Mouse (Mus musculus) ES-Bruce4 (cell line): ENCODE data around the gene E130114P18Rik. TPM values are rescaled to one million over a fixed set of nuclear protein-coding genes. Genes with fewer than 3 reads are reported as not detected.

Source experiments
- H3K27ac ChIP-seq: 2 replicates; pipeline ENCODE4 v1.5.1; 2012; ENCODE audit warnings: low read length, inconsistent platforms; ENCODE audit not compliant: insufficient read depth
- H3K27me3 ChIP-seq: 2 replicates; pipeline ENCODE4 v1.6.1; 2012; ENCODE audit warnings: mild to moderate bottlenecking, low read length, inconsistent platforms; ENCODE audit not compliant: control insufficient read depth, poor library complexity, insufficient read depth, severe bottlenecking
- H3K36me3 ChIP-seq: 2 replicates; pipeline ENCODE4 v1.6.1; 2012; ENCODE audit warnings: inconsistent platforms, mild to moderate bottlenecking, low read length, moderate library complexity; ENCODE audit not compliant: control insufficient read depth, poor library complexity, insufficient read depth, severe bottlenecking
- H3K4me1 ChIP-seq: one replicate; pipeline ENCODE4 v1.8.1; 2011; ENCODE audit warnings: low read length; ENCODE audit not compliant: control insufficient read depth, insufficient read depth
- H3K4me3 ChIP-seq: 2 replicates; pipeline ENCODE4 v1.5.1; 2011; ENCODE audit warnings: low read depth, mild to moderate bottlenecking, low read length
- H3K9ac ChIP-seq: 2 replicates; pipeline ENCODE4 v1.6.1; 2012; ENCODE audit warnings: low read depth, mild to moderate bottlenecking, inconsistent platforms; ENCODE audit not compliant: poor library complexity, severe bottlenecking
- H3K9me3 ChIP-seq: replicated peaks from 2 replicates; pipeline ENCODE4 v1.6.1; 2012; ENCODE audit warnings: mild to moderate bottlenecking, low read length, inconsistent platforms; ENCODE audit not compliant: control insufficient read depth, poor library complexity, insufficient read depth, severe bottlenecking
- CTCF ChIP-seq: IDR thresholded peaks from one replicate; pipeline ENCODE4 v1.8.1; 2011; ENCODE audit warnings: low read depth, low read length
- EP300 ChIP-seq: IDR thresholded peaks from 2 replicates; pipeline ENCODE4 v1.6.1; 2011; ENCODE audit warnings: low read depth, low read length; ENCODE audit not compliant: insufficient read depth
- POLR2A ChIP-seq: IDR thresholded peaks from one replicate; pipeline ENCODE4 v1.8.1; 2011; ENCODE audit warnings: low read length; ENCODE audit not compliant: insufficient read depth
- polyA plus RNA-seq: library from polyadenylated mRNA; stranded (reverse); fragments of >200 nt; gene quantifications from 2 replicates; pipeline ENCODE4 v1.2.4, GENCODE M21; 2011; ENCODE audit warnings: low read depth; ENCODE audit not compliant: missing spikeins, insufficient read depth, insufficient read length

The E130114P18Rik gene
- polyA plus RNA-seq, 1 experiment = not detected

DNA sequence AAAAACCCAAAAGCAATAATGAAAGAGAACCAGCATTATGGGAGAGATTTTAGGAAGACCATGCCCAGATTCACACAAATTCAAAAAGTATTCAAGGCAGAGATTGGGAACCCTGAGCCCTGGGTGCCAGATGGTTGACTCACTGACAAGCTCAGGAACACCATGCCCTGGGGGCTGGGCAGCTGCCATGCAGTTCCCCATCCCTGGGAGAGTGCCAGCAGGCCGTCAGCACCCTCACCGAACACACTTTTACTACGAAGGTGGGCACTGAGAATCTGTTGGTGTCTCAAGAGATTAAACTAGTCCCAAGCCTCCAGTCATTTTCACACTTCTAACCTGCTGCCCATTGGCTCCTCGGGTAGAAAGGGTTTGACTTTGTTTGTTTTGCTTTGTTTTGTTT is 175.3 kb downstream of the E130114P18Rik start:
- Histone ChIP-seq H3K4me3 (no peak overlapping the region), H3K9me3 (no peaks in the 10 kb centered on the region), H3K27me3 (no peaks in the 10 kb centered on the region), H3K27ac (no peak overlapping the region), H3K4me1 (peaks cover 2% of the 10 kb centered on the region), H3K36me3 (no peaks in the 10 kb centered on the region), H3K9ac (no peak overlapping the region)
- TF ChIP-seq POLR2A (no peak), CTCF (no peak), EP300 (no peak)

GRCm38 (mm10) chr4:97600875-97601835 is 176.7 kb downstream of the E130114P18Rik start:
- H3K9ac ChIP-seq = no peak overlapping the region
- peaks cover 2% of the 10 kb centered on the region for H3K4me1 ChIP-seq
- no peaks in the 10 kb centered on the region for H3K36me3 ChIP-seq
- no peaks in the 10 kb centered on the region for H3K27me3 ChIP-seq
- no peak overlapping the region for H3K4me3 ChIP-seq
- H3K9me3 ChIP-seq = no peaks in the 10 kb centered on the region
- no peak overlapping the region for H3K27ac ChIP-seq
- TF ChIP-seq EP300 (no peak), CTCF (no peak), POLR2A (no peak)

DNA sequence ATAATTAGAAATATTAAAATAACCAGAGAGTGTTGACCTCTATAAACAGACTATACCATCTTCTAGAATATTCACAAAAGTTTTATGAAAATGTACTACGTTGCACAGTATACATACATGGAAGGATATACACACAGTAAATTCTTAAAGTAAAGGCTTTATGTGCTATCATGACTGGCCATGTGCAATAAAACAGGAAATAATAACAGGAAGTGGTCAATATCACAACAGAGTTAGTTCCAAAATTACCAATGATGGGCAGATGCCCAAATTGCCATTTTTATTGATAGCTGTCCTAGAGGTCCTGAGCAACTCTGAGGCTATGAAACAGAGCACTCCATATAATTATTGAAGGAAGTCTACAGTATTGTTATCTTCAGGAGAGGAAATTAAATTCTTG is 180.4 kb downstream of the E130114P18Rik start:
- Histone ChIP-seq H3K4me1 (peaks cover 2% of the 10 kb centered on the region), H3K9me3 (no peaks in the 10 kb centered on the region), H3K36me3 (no peaks in the 10 kb centered on the region), H3K4me3 (no peak overlapping the region), H3K27ac (no peak overlapping the region), H3K9ac (no peak overlapping the region), H3K27me3 (no peaks in the 10 kb centered on the region)
- TF ChIP-seq POLR2A (no peak), EP300 (no peak), CTCF (no peak)

DNA sequence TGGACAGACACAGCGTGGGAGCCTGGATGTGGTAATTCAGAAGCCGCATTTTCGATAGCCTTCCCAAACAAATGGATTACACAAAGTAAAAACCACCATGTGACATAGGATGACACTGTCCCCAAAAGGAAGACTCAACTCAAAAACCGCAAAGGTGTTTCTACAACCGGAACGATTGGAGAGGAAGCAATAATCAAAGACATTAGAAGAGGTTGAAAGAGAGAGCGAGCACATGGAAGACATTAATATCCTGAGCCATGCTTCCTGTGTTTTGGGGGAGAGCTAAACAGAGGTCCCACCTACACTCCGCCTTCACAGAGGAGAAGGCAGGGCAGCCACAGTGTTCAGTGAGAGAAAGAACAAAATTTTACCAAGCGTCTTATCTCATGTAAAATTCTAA is 181.5 kb downstream of the E130114P18Rik start:
- H3K4me3 ChIP-seq = no peak overlapping the region
- no peaks in the 10 kb centered on the region for H3K36me3 ChIP-seq
- no peak overlapping the region for H3K27ac ChIP-seq
- TF ChIP-seq CTCF = no peak
- TF ChIP-seq EP300 = no peak
- TF ChIP-seq POLR2A = no peak
- H3K4me1 ChIP-seq = no peaks in the 10 kb centered on the region
- no peaks in the 10 kb centered on the region for H3K27me3 ChIP-seq
- no peak overlapping the region for H3K9ac ChIP-seq
- no peaks in the 10 kb centered on the region for H3K9me3 ChIP-seq

- TF ChIP-seq CTCF (no peak), EP300 (no peak), POLR2A (no peak)
- no peaks in the 10 kb centered on the region for H3K27me3 ChIP-seq
- no peak overlapping the region for H3K27ac ChIP-seq
- no peaks in the 10 kb centered on the region for H3K4me1 ChIP-seq
- no peak overlapping the region for H3K4me3 ChIP-seq
- H3K9ac ChIP-seq = no peak overlapping the region
- H3K9me3 ChIP-seq = no peaks in the 10 kb centered on the region
- H3K36me3 ChIP-seq = no peaks in the 10 kb centered on the region
These were observed 184.0 kb downstream of the E130114P18Rik start for GRCm38 (mm10) chr4:97593869-97594268.

- TF ChIP-seq POLR2A (no peak), CTCF (no peak), EP300 (no peak)
- Histone ChIP-seq H3K36me3 (no peaks in the 10 kb centered on the region), H3K9ac (no peak overlapping the region), H3K27ac (no peak overlapping the region), H3K27me3 (no peaks in the 10 kb centered on the region), H3K9me3 (no peaks in the 10 kb centered on the region), H3K4me1 (no peaks in the 10 kb centered on the region), H3K4me3 (no peak overlapping the region)
These were observed 188.1 kb downstream of the E130114P18Rik start for GRCm38 (mm10) chr4:97589790-97590189.
